ENCODE assay signal across 9 mouse cellular contexts in the genomic region with DNA sequence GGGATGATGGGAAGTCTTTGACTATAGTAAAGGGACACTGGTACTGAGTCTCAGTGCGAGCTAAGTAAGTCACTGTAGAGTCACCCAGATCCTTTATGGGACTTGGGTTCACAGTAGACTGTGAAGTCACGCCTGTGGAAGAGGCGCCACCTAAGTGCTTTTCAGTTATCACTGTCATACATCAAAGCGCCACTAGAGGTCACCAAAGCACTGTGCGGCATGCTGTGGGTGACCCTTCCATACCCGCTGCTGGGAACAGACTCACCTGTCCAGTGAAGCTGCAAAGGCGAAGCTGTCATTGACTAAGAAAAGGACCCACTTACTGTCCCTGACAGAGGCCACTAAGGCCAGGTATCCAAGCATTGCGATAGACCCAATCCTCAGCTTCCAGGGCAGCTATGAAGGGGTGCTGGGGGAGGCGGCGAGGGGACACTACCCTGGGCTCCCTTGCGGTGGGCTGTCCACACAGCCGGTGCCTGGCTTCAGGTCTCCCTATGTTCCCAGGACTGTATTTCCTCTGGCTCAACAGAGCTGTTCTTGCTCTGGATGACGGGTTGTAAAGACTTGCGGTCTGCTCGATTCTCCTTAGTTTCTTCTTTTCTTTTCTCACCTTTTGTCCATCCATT. TPM values are rescaled to one million over a fixed set of nuclear protein-coding genes. Genes with fewer than 3 reads are reported as not detected.
DNase-seq lines count a peak whose midpoint lies in the region; ATAC-seq and TF ChIP-seq lines count a peak whose summit lies in the region.
"Had no signal": no experiment of that assay in that cellular context is flagged by ENCODE, and none has a peak within 500 bp of the region (broad histone marks: within the 10 kb centered on the region; RNA-seq: fewer than 3 reads in every experiment).

No protein-coding gene starts in this region.

- H3K36me3 ChIP-seq in intestine, embryonic 15.5 days, result no peaks in the 10 kb centered on the region
- H3K36me3 ChIP-seq in midbrain, embryonic 11.5 days (ENCODE audit: control insufficient read depth, insufficient read depth, low read length), result no peaks in the 10 kb centered on the region
- H3K36me3 ChIP-seq: liver, embryonic 15.5 days had no signal

- no peaks in the 10 kb centered on the region for H3K9me3 ChIP-seq in intestine, embryonic 15.5 days
- H3K9me3 ChIP-seq in midbrain, embryonic 11.5 days (ENCODE audit: control insufficient read depth, low read length), result no peaks in the 10 kb centered on the region
- H3K9me3 ChIP-seq: liver, embryonic 15.5 days had no signal

- H3K4me3 ChIP-seq in gastrocnemius, adult 2 months, result no peak overlapping the region
- no peak overlapping the region for H3K4me3 ChIP-seq in intestine, embryonic 15.5 days (replicated peaks)
- no peak overlapping the region for H3K4me3 ChIP-seq in midbrain, embryonic 11.5 days (ENCODE audit: low read depth, low read length)
- H3K4me3 ChIP-seq: liver, embryonic 15.5 days had no signal

- no peak overlapping the region for H3K27ac ChIP-seq in gastrocnemius, adult 2 months
- no peak overlapping the region for H3K27ac ChIP-seq in intestine, embryonic 15.5 days
- no peak overlapping the region for H3K27ac ChIP-seq in midbrain, embryonic 11.5 days (ENCODE audit: low read depth, low read length)
- H3K27ac ChIP-seq: liver, embryonic 15.5 days had no signal

- no peak overlapping the region for H3K4me2 ChIP-seq in intestine, embryonic 15.5 days (replicated peaks)
- no peak overlapping the region for H3K4me2 ChIP-seq in midbrain, embryonic 11.5 days
- H3K4me2 ChIP-seq: liver, embryonic 15.5 days had no signal

- 46% methylated on average over 15 of the region's 15 CpGs for WGBS in intestine, embryonic 15.5 days
- 49% methylated on average over 15 of the region's 15 CpGs for WGBS in midbrain, embryonic 11.5 days

- no peaks in the 10 kb centered on the region for H3K4me1 ChIP-seq in intestine, embryonic 15.5 days (replicated peaks)
- H3K4me1 ChIP-seq in midbrain, embryonic 11.5 days (ENCODE audit: control insufficient read depth, insufficient read depth, low read length), result no peaks in the 10 kb centered on the region
- H3K4me1 ChIP-seq: liver, embryonic 15.5 days had no signal

- no peak overlapping the region for H3K9ac ChIP-seq in intestine, embryonic 15.5 days
- no peak overlapping the region for H3K9ac ChIP-seq in midbrain, embryonic 11.5 days (ENCODE audit: low read length)
- H3K9ac ChIP-seq: liver, embryonic 15.5 days had no signal

- peak; percentile 66 for ATAC-seq in intestine, embryonic 15.5 days
- ATAC-seq in midbrain, embryonic 11.5 days (ENCODE audit: low FRiP score), result peak; percentile 48; the same call in 1 of the 2 replicates

- intact Hi-C loops in gastrocnemius, adult 2 months (cut with DNase I), result loop anchor here (1.0 to 2.0 kb wide), 3 partner anchors 143 to 348 kb away; no protein-coding TSS in a partner anchor
- intact Hi-C loops in left cerebral cortex, postnatal 10 days (cut with DNase I), result loop anchor here (2.0 kb wide), 1 partner anchor 347 kb away; no protein-coding TSS in a partner anchor

- 0 out of 2 replicates have a peak, but pooled peaks cover 10% of the 10 kb centered on the region for H3K27me3 ChIP-seq in intestine, embryonic 15.5 days (replicated peaks)
- H3K27me3 ChIP-seq in midbrain, embryonic 11.5 days (ENCODE audit: control insufficient read depth, insufficient read depth, low read length), result no peaks in the 10 kb centered on the region; the same call in 1 of the 2 replicates

- peak; percentile 68 for DNase-seq in adipocyte (ENCODE audit: low spot score)
- peak; percentile 87 to 92 for DNase-seq in cerebellum, postnatal 25 days
- peak; percentile 69 for DNase-seq in gastrocnemius, adult 2 months
- DNase-seq in left cerebral cortex, postnatal 10 days (ENCODE audit: extremely low spot score in 1 of 2, low spot score in 2 of 2), result peak; percentile 67
- peak; percentile 98 for DNase-seq in midbrain, embryonic 11.5 days (ENCODE audit: low spot score, missing footprints)
- DNase-seq in right cerebral cortex, postnatal 4 days, result peak; percentile 78
- DNase-seq in urinary bladder, postnatal 4 days (ENCODE audit: low spot score in 2 of 2), result peak; percentile 36 to 76

- TF ChIP-seq CTCF in gastrocnemius, adult 2 months (IDR thresholded peaks at IDR 0.05), result peak; percentile 99; the same call in 1 of the 2 replicates

RNA-seq across cellular contexts. Expression of a gene that starts 39.5 kb away (rescaled TPM):
- under 1 TPM; 0.39 to 0.59 TPM for total RNA-seq in gastrocnemius, adult 2 months (2021)
- 6.0 and 6.3 TPM in 2 replicates for polyA plus RNA-seq in intestine, embryonic 15.5 days (2015; fragmentation: Nextera tagmentation; extraction: Ambion mirVana)
- total RNA-seq in left cerebral cortex, postnatal 10 days (2021), result 1 to 10 TPM; 1.0 to 2.0 TPM
- polyA plus RNA-seq in midbrain, embryonic 11.5 days (2014; fragmentation: Nextera tagmentation; extraction: Ambion mirVana), result 0.43 and 0.60 TPM in 2 replicates
